Mouse (Mus musculus) embryonic fibroblast, embryonic 13.5 days (primary cell): ENCODE measurements at regions not wholly inside any gene's neighbourhood (a gene's known extent, or its start where the extent isn't known, plus 50 kb on each side); places are given as distances from the start of the nearest gene placed in this dataset.

Experiments used
- H3K27ac ChIP-seq: 2 replicates; pipeline ENCODE4 v1.5.1; 2012; ENCODE audit warnings: low read length, control low read depth, inconsistent platforms; ENCODE audit not compliant: insufficient read depth
- H3K4me1 ChIP-seq: 2 replicates; pipeline ENCODE4 v1.6.1; 2011; ENCODE audit warnings: low read length; ENCODE audit not compliant: control insufficient read depth, insufficient read depth
- H3K4me3 ChIP-seq: 2 replicates; pipeline ENCODE4 v1.5.1; 2011; ENCODE audit warnings: mild to moderate bottlenecking, control low read depth, low read length; ENCODE audit not compliant: insufficient read depth
- CTCF ChIP-seq: IDR thresholded peaks from 2 replicates; pipeline ENCODE4 v1.5.1; 2011; ENCODE audit warnings: mild to moderate bottlenecking, control low read depth, low read length, moderate library complexity, borderline replicate concordance; ENCODE audit not compliant: insufficient read depth
- POLR2A ChIP-seq: IDR thresholded peaks from 2 replicates; pipeline ENCODE4 v1.6.1; 2011; ENCODE audit warnings: low read depth, mild to moderate bottlenecking, control low read depth, low read length, moderate library complexity

- H3K27ac ChIP-seq = no peak overlapping the region
- H3K4me3 ChIP-seq = no peak overlapping the region
- no peaks in the 10 kb centered on the region for H3K4me1 ChIP-seq
- TF ChIP-seq POLR2A (no peak), CTCF (no peak)
Measured at GRCm38 (mm10) chr12:107010995-107011786, 477.2 kb upstream of the 3110018I06Rik start.

GRCm38 (mm10) chr12:107016801-107017200 is 471.6 kb upstream of the 3110018I06Rik start:
- H3K4me1 ChIP-seq = no peaks in the 10 kb centered on the region
- TF ChIP-seq POLR2A (no peak), CTCF (no peak)

GRCm38 (mm10) chr12:107021806-107022205 is 466.6 kb upstream of the 3110018I06Rik start:
- Histone ChIP-seq H3K4me1 (no peaks in the 10 kb centered on the region), H3K4me3 (no peak overlapping the region), H3K27ac (no peak overlapping the region)
- no peak for TF ChIP-seq CTCF
- no peak for TF ChIP-seq POLR2A

More at GRCm38 (mm10) chr12:107016801-107017200, 471.6 kb upstream of the 3110018I06Rik start:
- Histone ChIP-seq H3K27ac (no peak overlapping the region), H3K4me3 (no peak overlapping the region)

- Histone ChIP-seq H3K4me3 (no peak overlapping the region), H3K4me1 (no peaks in the 10 kb centered on the region), H3K27ac (no peak overlapping the region)
- TF ChIP-seq CTCF = no peak
- TF ChIP-seq POLR2A = no peak
Measured at GRCm38 (mm10) chr12:107026821-107027220, 461.6 kb upstream of the 3110018I06Rik start.

- H3K4me1 ChIP-seq = no peaks in the 10 kb centered on the region
- H3K27ac ChIP-seq = no peak overlapping the region
- H3K4me3 ChIP-seq = no peak overlapping the region
- no peak for TF ChIP-seq POLR2A
- no peak for TF ChIP-seq CTCF
Measured at GRCm38 (mm10) chr12:107027842-107028549, 460.4 kb upstream of the 3110018I06Rik start.

GRCm38 (mm10) chr12:107028985-107029384 is 459.4 kb upstream of the 3110018I06Rik start:
- TF ChIP-seq CTCF (no peak), POLR2A (no peak)
- Histone ChIP-seq H3K4me1 (no peaks in the 10 kb centered on the region), H3K27ac (no peak overlapping the region), H3K4me3 (no peak overlapping the region)

GRCm38 (mm10) chr12:107036357-107036756 is 452.1 kb upstream of the 3110018I06Rik start:
- no peaks in the 10 kb centered on the region for H3K4me1 ChIP-seq
- H3K27ac ChIP-seq = no peak overlapping the region
- no peak overlapping the region for H3K4me3 ChIP-seq
- TF ChIP-seq CTCF = no peak
- no peak for TF ChIP-seq POLR2A

GRCm38 (mm10) chr12:107041927-107042652 is 446.3 kb upstream of the 3110018I06Rik start:
- H3K27ac ChIP-seq = no peak overlapping the region
- H3K4me3 ChIP-seq = no peak overlapping the region
- no peaks in the 10 kb centered on the region for H3K4me1 ChIP-seq
- no peak for TF ChIP-seq POLR2A

GRCm38 (mm10) chr12:107046496-107046895 is 441.9 kb upstream of the 3110018I06Rik start:
- no peaks in the 10 kb centered on the region for H3K4me1 ChIP-seq
- H3K4me3 ChIP-seq = no peak overlapping the region
- TF ChIP-seq POLR2A = no peak
- no peak for TF ChIP-seq CTCF
- no peak overlapping the region for H3K27ac ChIP-seq

- TF ChIP-seq POLR2A (no peak), CTCF (no peak)
- Histone ChIP-seq H3K27ac (no peak overlapping the region), H3K4me3 (no peak overlapping the region), H3K4me1 (no peaks in the 10 kb centered on the region)
Measured at GRCm38 (mm10) chr12:107047059-107047531, 441.3 kb upstream of the 3110018I06Rik start.
